Mouse (Mus musculus) cortical plate, adult 2 months (tissue): ENCODE results near the gene Itpr2.

Experiments
- CTCF ChIP-seq: fragments of 200-500 bp; IDR thresholded peaks from 2 replicates; pipeline ENCODE4 v1.5.1; 2011; ENCODE audit warnings: mild to moderate bottlenecking, control low read depth, low read length; ENCODE audit not compliant: insufficient read depth; ENCODE audit errors: extremely low read depth
- POLR2A ChIP-seq: fragments of 200-500 bp; IDR thresholded peaks from 2 replicates; pipeline ENCODE4 v1.6.1; 2011; ENCODE audit warnings: mild to moderate bottlenecking, low read length, control low read depth; ENCODE audit not compliant: insufficient read depth; ENCODE audit errors: extremely low read depth

DNA sequence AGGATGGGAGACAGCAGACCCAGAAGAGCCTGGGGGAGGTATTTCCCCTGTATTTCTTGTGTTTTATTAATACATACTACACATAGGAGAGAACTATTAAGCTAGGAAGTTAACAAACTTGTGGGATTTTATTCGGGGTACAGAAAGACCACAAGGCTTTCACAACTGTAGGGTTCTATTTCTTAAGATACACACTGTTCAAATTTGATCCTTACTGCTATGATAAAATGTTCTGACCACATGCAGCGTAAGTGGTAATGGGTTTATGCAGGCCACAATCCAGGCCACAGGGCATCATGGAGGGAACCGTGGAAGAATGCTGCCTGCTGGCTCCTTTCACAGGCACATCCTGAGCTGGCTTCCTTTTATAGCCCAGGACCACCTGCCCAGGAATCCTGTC, 160.6 kb downstream of the Itpr2 start:
- TF ChIP-seq POLR2A (no peak), CTCF (no peak)
